Mouse (Mus musculus): Measurements from ENCODE around the gene Prkaa1. TPM values are rescaled to one million over a fixed set of nuclear protein-coding genes. Genes with fewer than 3 reads are reported as not detected.

Gene Prkaa1
- polyA plus RNA-seq, 1 experiment from 2014 or later = 12.9 TPM

DNA sequence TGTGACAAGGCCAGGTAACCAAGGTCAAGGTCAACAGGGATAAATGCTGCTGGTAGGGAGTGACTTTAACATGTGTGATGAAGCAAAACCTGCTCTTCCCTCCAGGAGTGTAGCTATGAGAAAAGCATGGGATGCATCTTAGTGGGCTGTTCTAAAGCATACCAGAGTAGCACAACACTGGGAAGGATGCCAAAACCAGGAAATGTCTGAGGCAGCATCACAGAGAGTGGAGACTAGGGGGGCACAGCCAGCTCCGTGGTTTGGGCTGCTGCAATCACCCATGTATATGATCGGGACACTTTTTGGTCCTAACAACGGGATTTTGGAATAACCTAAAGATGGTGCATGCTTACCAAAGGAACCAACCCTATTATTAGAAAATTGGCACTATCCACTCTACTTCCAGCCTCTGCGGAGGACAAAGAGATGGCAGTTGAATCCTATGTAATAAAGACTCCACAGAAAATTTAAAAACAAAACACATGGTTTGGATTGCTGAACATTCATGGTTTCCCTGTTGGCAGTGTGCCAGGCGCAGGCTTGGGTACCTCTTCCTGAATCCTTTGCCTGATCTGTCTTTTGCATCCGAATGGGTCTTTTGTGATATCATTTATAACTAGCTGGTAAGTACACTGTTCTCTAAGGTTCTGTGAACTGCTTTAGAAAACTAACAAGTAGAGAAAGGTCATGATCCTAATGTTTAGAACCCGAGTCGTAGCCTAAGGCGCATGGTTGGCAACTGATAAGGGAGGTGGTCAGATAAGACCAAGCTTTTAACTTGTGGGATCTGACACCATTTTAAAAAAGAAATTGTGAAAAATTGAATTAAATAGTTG lies 5.4 kb upstream of the Prkaa1 start:
- no peak overlapping the region for H3K9ac ChIP-seq (ENCODE audit: low read depth, low read length)
- no peaks in the 10 kb centered on the region for H3K27me3 ChIP-seq (ENCODE audit: control insufficient read depth, insufficient read depth, low read depth, low read length)
- H3K36me3 ChIP-seq (ENCODE audit: control insufficient read depth, insufficient read depth, low read length) = no peaks in the 10 kb centered on the region
- no peak overlapping the region for H3K4me2 ChIP-seq (ENCODE audit: low read length)
- H3K4me1 ChIP-seq (ENCODE audit: control insufficient read depth, insufficient read depth, low read length) = no peaks in the 10 kb centered on the region
- no peak overlapping the region for H3K4me3 ChIP-seq (ENCODE audit: low read depth, low read length)
- 71% methylated on average over 9 of the region's 9 CpGs for WGBS
- no peaks in the 10 kb centered on the region for H3K9me3 ChIP-seq (replicated peaks; ENCODE audit: control insufficient read depth, low read length, poor library complexity, severe bottlenecking)
- no peak overlapping the region for H3K27ac ChIP-seq (ENCODE audit: low read length)
- 0 out of 2 replicates have a peak, but pooled peaks have one; percentile 38 for ATAC-seq

DNA sequence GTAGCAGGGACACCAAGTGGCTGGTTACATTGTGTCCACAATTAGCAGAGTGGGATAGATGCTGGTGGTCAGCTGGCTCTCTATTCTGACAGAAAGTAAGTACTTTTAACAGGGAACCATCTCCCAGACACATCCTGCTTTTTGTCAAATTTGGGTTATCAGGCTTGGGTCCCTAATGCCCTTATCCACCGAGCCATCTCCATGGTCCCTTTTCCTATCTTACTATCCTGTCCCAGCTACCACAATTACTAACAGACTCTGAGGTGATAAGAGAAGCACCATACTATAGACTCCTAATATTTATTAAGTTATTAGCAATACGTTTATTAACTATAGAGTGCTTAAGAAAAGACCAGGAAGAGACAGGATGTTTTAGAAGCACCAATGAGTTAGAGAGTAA lies 4.3 kb upstream of the Prkaa1 start:
- Histone ChIP-seq H3K27me3 (ENCODE audit: control insufficient read depth, insufficient read depth, low read depth, low read length) (no peaks in the 10 kb centered on the region), H3K4me2 (ENCODE audit: low read length) (no peak overlapping the region), H3K27ac (ENCODE audit: low read length) (no peak overlapping the region), H3K9me3 (replicated peaks; ENCODE audit: control insufficient read depth, low read length, poor library complexity, severe bottlenecking) (no peaks in the 10 kb centered on the region), H3K9ac (ENCODE audit: low read depth, low read length) (no peak overlapping the region), H3K4me1 (ENCODE audit: control insufficient read depth, insufficient read depth, low read length) (no peaks in the 10 kb centered on the region), H3K36me3 (ENCODE audit: control insufficient read depth, insufficient read depth, low read length) (no peaks in the 10 kb centered on the region), H3K4me3 (ENCODE audit: low read depth, low read length) (no peak overlapping the region)
- 90% methylated on average over 2 of the region's 2 CpGs for WGBS
- no peak for ATAC-seq

DNA sequence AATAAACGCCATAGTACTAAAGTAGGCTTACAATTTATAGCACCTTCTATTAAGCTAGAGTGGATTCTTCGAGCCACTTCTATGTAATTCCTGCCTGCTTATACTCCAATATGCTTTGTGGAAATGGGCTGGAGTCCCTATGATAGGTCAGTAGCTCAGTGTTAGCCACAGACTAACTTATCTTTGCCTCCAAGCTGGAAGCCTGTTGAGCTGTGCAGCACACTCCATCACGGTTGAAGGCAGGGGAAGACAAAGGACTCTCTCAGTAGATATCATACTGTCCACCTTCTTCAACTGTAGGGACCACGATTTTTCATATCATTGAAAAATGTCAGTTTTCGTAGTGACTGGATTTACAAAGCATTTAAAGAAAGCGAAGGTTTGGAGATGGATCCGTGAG lies 3.8 kb upstream of the Prkaa1 start:
- WGBS = 91% methylated on average over 7 of the region's 7 CpGs
- ATAC-seq = no peak

DNA sequence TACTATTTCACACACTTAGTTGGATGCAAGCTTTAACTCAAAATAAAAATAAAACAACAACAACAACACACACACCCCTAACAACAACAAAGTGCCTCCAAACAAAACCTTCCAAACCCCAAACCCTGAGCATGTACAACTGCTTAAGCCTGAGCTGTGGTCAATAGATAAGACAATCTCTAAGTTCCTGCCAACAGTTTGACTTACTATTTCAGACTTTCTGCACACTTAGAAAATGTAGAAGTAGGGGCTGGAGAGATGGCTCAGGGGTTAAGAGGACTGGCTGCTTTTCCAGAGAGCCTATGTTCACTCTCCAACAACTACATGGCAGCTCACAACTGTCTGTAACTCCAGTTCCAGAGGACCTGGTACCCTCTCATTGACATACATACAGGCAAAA lies 3.3 kb upstream of the Prkaa1 start:
- no peaks in the 10 kb centered on the region for H3K9me3 ChIP-seq (replicated peaks; ENCODE audit: control insufficient read depth, low read length, poor library complexity, severe bottlenecking)
- H3K4me2 ChIP-seq (ENCODE audit: low read length) = no peak overlapping the region
- no peaks in the 10 kb centered on the region for H3K27me3 ChIP-seq (ENCODE audit: control insufficient read depth, insufficient read depth, low read depth, low read length)
- H3K36me3 ChIP-seq (ENCODE audit: control insufficient read depth, insufficient read depth, low read length) = no peaks in the 10 kb centered on the region
- no peak for ATAC-seq
- H3K9ac ChIP-seq (ENCODE audit: low read depth, low read length) = no peak overlapping the region
- no peak overlapping the region for H3K4me3 ChIP-seq (ENCODE audit: low read depth, low read length)
- H3K27ac ChIP-seq (ENCODE audit: low read length) = no peak overlapping the region
- H3K4me1 ChIP-seq (ENCODE audit: control insufficient read depth, insufficient read depth, low read length) = peaks cover 10% of the 10 kb centered on the region

More for the DNA sequence above, 3.8 kb upstream of the Prkaa1 start:
- H3K27ac ChIP-seq (ENCODE audit: low read length) = no peak overlapping the region
- no peak overlapping the region for H3K9ac ChIP-seq (ENCODE audit: low read depth, low read length)
- no peak overlapping the region for H3K4me2 ChIP-seq (ENCODE audit: low read length)
- H3K9me3 ChIP-seq (replicated peaks; ENCODE audit: control insufficient read depth, low read length, poor library complexity, severe bottlenecking) = no peaks in the 10 kb centered on the region
- H3K27me3 ChIP-seq (ENCODE audit: control insufficient read depth, insufficient read depth, low read depth, low read length) = no peaks in the 10 kb centered on the region
- H3K36me3 ChIP-seq (ENCODE audit: control insufficient read depth, insufficient read depth, low read length) = no peaks in the 10 kb centered on the region
- no peak overlapping the region for H3K4me3 ChIP-seq (ENCODE audit: low read depth, low read length)
- H3K4me1 ChIP-seq (ENCODE audit: control insufficient read depth, insufficient read depth, low read length) = peaks cover 5% of the 10 kb centered on the region

DNA sequence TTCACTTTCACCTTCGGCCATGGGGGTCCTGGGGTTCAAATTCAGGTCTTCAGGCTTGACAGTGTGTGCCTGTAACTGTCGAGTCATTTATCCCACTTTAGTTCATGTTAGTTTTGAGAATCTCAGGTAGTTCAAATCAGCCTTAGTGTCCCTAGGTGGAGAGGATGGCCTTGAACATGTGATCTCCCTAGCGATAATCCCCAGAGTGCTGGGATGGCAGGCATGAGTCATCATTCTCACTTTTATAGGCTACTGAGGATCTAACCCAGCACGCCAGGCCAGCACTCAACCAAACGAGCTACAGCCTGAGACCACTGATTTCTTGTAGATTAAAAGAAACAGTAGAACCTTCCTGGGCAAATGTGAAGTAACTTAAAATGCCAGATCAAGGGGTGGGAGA lies 1.6 kb upstream of the Prkaa1 start:
- peaks cover 14% of the 10 kb centered on the region for H3K4me1 ChIP-seq (ENCODE audit: control insufficient read depth, insufficient read depth, low read length)
- no peaks in the 10 kb centered on the region for H3K27me3 ChIP-seq (ENCODE audit: control insufficient read depth, insufficient read depth, low read depth, low read length)
- H3K9me3 ChIP-seq (replicated peaks; ENCODE audit: control insufficient read depth, low read length, poor library complexity, severe bottlenecking) = no peaks in the 10 kb centered on the region
- H3K27ac ChIP-seq (ENCODE audit: low read length) = no peak overlapping the region
- no peak overlapping the region for H3K9ac ChIP-seq (ENCODE audit: low read depth, low read length)
- H3K4me3 ChIP-seq (ENCODE audit: low read depth, low read length) = no peak overlapping the region
- no peak overlapping the region for H3K4me2 ChIP-seq (ENCODE audit: low read length)
- ATAC-seq = no peak
- 66% methylated on average over 5 of the region's 5 CpGs for WGBS
- H3K36me3 ChIP-seq (ENCODE audit: control insufficient read depth, insufficient read depth, low read length) = no peaks in the 10 kb centered on the region

DNA sequence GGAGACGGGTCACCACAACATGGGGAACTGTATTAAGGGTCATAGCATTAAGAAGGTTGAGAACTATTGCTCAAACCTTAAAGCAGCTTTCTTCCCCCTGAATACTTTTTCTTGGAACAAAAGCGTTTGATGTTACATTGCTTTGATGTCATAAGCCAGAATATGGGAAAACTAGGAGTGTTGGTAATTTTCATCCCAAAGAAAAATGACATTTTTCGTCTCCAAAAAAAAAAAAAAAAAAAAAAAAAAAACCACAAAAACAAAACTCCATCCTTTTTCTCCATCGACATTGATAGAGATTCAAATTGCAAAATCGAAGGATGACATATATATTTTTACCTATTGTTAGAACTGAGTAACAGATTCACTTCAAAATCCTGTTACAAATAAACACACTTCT lies 947 bp upstream of the Prkaa1 start:
- H3K9me3 ChIP-seq (replicated peaks; ENCODE audit: control insufficient read depth, low read length, poor library complexity, severe bottlenecking) = no peaks in the 10 kb centered on the region
- WGBS = 70% methylated on average over 5 of the region's 5 CpGs
- ATAC-seq = no peak
- H3K36me3 ChIP-seq (ENCODE audit: control insufficient read depth, insufficient read depth, low read length) = no peaks in the 10 kb centered on the region
- no peak overlapping the region; the same call in 1 of the 2 replicates for H3K4me2 ChIP-seq (ENCODE audit: low read length)
- no peaks in the 10 kb centered on the region for H3K27me3 ChIP-seq (ENCODE audit: control insufficient read depth, insufficient read depth, low read depth, low read length)
- no peak overlapping the region for H3K9ac ChIP-seq (ENCODE audit: low read depth, low read length)
- H3K27ac ChIP-seq (ENCODE audit: low read length) = no peak overlapping the region
- H3K4me3 ChIP-seq (ENCODE audit: low read depth, low read length) = no peak overlapping the region
- H3K4me1 ChIP-seq (ENCODE audit: control insufficient read depth, insufficient read depth, low read length) = peaks cover 14% of the 10 kb centered on the region

DNA sequence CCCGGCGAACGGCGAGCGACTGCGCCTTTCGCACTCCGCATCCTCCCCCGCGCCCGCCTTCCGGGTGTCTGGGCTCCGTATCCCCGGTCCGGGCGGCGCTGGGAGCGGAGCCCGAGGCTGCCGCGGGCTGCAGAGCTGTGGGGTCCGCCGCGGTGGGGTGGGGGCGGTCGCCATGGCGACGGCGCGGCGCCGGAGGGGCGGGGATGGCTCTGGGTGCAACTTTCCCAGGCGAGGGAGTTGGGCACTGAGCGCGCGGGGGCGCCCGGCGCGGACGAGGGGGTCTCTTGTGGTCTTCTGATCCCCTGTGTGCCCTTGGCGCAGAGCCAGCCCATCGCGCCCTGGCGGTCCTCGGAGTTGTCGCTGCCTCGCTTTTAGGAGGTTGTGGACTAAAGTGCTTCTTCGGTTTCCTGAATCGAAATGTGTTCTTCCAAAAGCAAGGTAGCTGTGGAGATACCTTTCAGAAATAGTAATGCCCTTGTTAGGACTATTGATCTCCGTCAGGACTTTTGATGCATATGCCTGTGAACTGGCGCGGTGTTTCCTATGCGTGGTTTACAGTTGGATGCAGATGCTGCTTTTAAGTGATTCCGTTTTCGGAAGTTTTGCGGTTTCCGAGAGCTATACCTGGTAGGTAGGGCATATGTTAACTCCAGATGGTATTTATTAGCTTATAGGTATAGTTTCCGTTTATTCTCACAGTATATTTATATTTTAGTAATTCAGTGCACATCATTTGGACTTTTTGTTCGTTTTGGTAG lies 539 bp downstream of the Prkaa1 start:
- under 1% methylated on average over 44 of the region's 61 CpGs for WGBS
- ATAC-seq = peak; percentile 92
- Histone ChIP-seq H3K4me1 (ENCODE audit: control insufficient read depth, insufficient read depth, low read length) (peaks cover 19% of the 10 kb centered on the region), H3K36me3 (ENCODE audit: control insufficient read depth, insufficient read depth, low read length) (no peaks in the 10 kb centered on the region), H3K4me3 (ENCODE audit: low read depth, low read length) (peak overlapping the region; percentile 90), H3K27me3 (ENCODE audit: control insufficient read depth, insufficient read depth, low read depth, low read length) (no peaks in the 10 kb centered on the region), H3K9me3 (replicated peaks; ENCODE audit: control insufficient read depth, low read length, poor library complexity, severe bottlenecking) (no peaks in the 10 kb centered on the region), H3K27ac (ENCODE audit: low read length) (peak overlapping the region; percentile 94), H3K9ac (ENCODE audit: low read depth, low read length) (peak overlapping the region; percentile 75), H3K4me2 (ENCODE audit: low read length) (peak overlapping the region; percentile 83)

DNA sequence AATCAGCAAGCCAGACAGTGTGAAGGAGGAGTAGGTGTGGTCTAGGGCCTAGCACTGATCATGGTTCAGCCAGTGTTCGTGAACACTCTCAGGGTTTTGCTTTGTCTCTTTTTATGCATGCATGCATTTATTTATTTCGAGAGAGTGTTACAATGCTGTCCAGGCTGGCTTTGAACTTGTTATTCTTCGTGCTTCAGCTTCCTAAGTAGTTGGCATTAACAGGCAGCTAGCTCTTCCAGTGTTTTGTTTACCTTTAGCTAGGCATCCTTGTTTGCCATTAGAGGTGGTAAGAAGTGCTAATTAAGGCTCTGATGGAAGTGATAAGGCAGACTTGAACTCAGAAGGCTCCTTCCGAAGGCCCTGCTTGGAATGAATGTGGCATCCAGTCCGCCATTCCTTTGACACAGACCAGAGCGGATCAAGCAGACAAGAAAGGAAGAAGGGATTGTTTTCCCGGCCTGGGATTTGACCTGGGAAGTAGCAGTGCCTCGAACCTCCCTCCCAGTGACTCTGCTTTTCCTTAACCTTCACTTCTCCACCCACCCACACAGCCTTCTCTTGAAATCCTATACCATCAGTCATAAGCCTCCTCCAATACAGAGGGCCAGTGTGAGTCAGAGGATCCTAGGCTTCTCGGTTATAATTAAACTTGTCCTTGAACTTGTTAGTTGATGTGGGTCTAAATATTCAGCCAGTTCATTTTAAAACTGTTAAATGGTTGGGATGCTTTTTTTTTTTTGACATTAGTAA lies 1.7 kb downstream of the Prkaa1 start:
- ATAC-seq = no peak
- WGBS = 49% methylated on average over 9 of the region's 9 CpGs
- H3K4me3 ChIP-seq (ENCODE audit: low read depth, low read length) = peak overlapping the region; percentile 90

More for the DNA sequence above, 1.7 kb downstream of the Prkaa1 start:
- H3K4me2 ChIP-seq (ENCODE audit: low read length) = peak overlapping the region; percentile 83
- H3K27me3 ChIP-seq (ENCODE audit: control insufficient read depth, insufficient read depth, low read depth, low read length) = no peaks in the 10 kb centered on the region
- peak overlapping the region; percentile 50; the same call in 1 of the 2 replicates for H3K9ac ChIP-seq (ENCODE audit: low read depth, low read length)
- H3K36me3 ChIP-seq (ENCODE audit: control insufficient read depth, insufficient read depth, low read length) = no peaks in the 10 kb centered on the region
- peaks cover 20% of the 10 kb centered on the region for H3K4me1 ChIP-seq (ENCODE audit: control insufficient read depth, insufficient read depth, low read length)
- no peak overlapping the region for H3K27ac ChIP-seq (ENCODE audit: low read length)
- H3K9me3 ChIP-seq (replicated peaks; ENCODE audit: control insufficient read depth, low read length, poor library complexity, severe bottlenecking) = no peaks in the 10 kb centered on the region

Measured in midbrain, embryonic 16.5 days (tissue).